Mouse (Mus musculus): ENCODE results near the gene Cers6.

Cers6 gene

GRCm38 (mm10) chr2:68860904-68861685 is at the start of gene Cers6:
Gene Cers6, plus strand, starts transcription at chr2:68861441.
- ATAC-seq (ENCODE audit: low TSS enrichment) = peak; percentile 95

DNA sequence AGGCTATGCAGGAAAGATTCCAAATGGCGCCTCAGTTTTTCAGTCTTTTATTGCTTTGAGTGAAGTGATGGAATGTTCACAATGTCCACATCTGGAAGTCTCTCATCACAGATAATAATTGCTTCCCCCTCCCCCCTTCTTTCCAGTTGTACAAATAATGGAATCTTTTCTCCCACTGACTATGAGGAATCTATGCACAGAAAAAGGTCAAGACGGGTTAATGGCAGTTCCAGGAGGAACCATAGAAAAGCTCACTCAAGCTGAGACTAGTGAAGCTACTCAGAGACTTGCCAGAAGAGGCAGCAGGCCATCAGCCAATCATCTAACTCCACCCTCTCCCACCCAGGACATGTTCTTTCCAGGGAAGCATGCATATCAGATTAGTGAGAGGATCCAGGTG is 46.8 kb upstream of the Cers6 start:
- no peak for ATAC-seq (ENCODE audit: low TSS enrichment)

GRCm38 (mm10) chr2:68819040-68819439 is 42.2 kb upstream of the Cers6 start:
- no peak for ATAC-seq (ENCODE audit: low TSS enrichment)

- ATAC-seq (ENCODE audit: low TSS enrichment) = peak; percentile 59; the same call in 1 of the 2 replicates
Observed at GRCm38 (mm10) chr2:68822152-68822887, 38.9 kb upstream of the Cers6 start.

GRCm38 (mm10) chr2:68825326-68826020 is 35.8 kb upstream of the Cers6 start:
- ATAC-seq (ENCODE audit: low TSS enrichment) = no peak

- ATAC-seq (ENCODE audit: low TSS enrichment) = no peak
Observed at GRCm38 (mm10) chr2:68843330-68843729, 17.9 kb upstream of the Cers6 start.

GRCm38 (mm10) chr2:68844530-68844929 is 16.7 kb upstream of the Cers6 start:
- no peak for ATAC-seq (ENCODE audit: low TSS enrichment)

- no peak for ATAC-seq (ENCODE audit: low TSS enrichment)
Observed at GRCm38 (mm10) chr2:68845002-68845740, 16.1 kb upstream of the Cers6 start.

DNA sequence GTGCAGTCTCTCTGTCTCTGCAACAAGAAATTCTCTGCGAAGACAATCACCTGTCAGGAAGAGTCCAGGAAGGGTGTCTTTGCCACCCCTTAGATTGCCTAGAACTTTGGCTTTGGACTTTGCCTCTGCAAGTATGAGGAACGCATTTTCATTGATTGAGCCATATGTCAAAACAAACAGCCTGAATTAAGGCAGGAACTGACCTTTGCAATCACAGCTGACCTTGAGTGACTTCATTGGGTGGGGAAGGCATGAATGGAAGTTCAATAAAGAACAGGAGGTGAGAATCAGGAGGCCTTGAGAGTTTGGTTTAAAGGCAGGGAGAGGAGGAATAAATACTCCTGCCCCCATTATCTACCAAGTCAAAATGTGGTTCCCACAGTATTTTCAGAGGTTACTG is 850 bp upstream of the Cers6 start:
- no peak for ATAC-seq (ENCODE audit: low TSS enrichment)

DNA sequence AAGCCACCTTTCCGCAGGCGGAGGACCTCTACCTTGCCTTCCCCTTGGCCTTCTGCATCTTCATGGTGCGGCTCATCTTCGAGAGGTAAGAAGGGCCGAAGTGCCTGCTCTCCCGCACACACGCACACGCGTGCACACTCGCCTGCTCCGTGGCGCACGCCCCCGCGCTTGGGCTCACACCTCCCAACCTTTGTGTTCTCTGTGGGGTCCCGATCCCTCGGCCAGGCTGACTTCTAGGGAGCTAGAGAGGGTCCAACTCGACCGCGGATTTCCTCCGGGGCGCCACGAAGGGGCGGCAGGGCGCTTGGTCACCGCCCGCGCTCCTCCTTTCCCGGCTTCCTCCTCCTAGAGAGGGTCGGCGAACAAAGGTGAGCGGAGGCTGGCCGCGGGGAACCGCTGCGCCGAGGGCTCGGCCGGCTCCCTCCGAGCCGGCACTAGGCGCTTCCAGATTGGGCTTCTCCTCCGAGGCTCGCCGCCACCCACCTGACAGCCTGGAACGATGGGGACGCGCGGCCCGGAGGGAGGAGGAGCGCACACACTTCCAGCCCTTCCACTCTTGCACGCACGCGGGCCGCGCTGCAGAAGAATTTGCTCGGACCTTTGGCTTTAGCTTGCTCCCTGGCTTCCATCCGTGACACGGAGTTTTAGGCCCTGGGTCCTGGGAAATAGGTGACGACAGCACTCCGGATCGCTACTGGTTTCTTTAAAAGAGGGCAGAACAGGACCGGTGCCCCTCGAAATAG is 651 bp downstream of the Cers6 start:
- peak; percentile 69 for ATAC-seq (ENCODE audit: low TSS enrichment)

DNA sequence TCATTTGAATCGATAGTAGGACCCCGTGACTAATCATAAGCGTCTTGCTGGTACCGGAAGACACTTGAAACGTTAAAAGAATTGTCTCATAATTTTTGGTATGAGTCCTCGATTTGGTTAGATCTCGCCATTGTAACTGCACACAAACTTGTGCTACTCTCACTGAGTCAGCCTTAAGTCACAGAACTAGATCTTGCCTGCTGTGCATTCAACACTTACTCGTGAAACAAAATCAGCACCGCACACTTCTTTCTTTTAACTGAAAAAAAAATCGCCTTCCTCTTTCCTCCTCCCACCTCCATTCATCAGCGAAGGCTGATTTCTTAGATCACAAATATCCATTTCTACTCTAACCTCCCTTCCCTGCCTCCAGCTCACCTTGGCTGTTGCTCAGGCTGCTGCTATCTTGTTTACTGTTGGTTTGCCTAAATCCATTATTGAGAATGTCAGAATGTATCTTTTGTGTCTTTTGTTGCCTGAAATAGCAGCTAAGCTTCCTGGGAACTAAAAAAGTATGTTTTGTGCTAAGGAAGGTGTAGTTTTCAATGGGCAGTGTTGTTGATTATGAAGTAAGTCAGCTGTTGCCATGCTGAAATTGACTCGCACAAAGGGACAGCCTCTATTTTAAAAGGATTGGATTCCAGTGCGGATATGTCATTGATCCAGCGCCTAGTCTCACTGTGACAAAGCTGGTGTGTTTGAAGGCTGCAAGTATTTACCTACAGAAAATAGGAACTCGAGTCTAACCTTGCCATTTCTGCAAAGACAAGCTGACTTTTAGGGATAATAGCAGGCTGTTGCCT is 1.4 kb downstream of the Cers6 start:
- 0 out of 2 replicates have a peak, but pooled peaks have one; percentile 32 for ATAC-seq (ENCODE audit: low TSS enrichment)

DNA sequence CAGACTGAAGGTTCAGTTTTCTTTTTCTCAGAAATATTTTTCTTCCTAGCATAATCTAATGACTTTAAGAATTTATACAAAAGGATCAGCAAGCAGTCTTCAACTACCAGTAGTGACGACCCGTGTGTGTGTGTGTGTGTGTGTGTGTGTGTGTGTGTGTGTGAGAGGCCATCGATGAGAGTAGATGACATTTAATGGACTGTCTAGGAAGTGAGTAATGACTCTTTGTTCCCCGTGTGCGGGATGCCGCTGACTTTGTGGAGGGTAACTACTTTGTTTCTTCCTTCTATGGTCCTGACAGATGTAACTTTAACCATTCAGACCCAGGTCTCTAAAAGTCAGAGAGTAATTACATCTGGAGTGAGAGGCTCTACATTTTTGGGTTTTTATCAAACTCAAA is 2.3 kb downstream of the Cers6 start:
- no peak for ATAC-seq (ENCODE audit: low TSS enrichment)

GRCm38 (mm10) chr2:68864366-68864765 is 3.1 kb downstream of the Cers6 start:
- ATAC-seq (ENCODE audit: low TSS enrichment) = no peak

DNA sequence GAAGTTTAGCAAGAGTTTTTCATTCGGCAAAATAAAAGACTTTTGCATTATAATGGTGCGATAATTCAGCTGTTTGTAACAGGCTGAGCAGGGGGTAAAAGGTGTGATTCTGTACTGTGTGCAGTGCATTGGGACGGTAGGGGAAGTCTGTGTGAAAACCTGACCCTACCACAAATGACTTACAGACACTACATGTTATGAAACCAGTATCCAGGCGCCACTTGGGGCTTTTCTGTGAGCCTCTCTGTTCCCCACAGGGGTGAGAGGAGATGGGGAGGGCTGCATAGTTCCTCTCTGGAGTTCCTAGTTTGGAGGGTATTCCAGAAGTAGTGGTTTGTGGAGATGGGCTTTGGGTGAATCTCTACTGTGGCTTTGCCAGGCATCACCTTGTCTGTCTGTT is 5.9 kb downstream of the Cers6 start:
- ATAC-seq (ENCODE audit: low TSS enrichment) = no peak

GRCm38 (mm10) chr2:68870999-68871780 is 9.9 kb downstream of the Cers6 start:
- ATAC-seq (ENCODE audit: low TSS enrichment) = no peak

GRCm38 (mm10) chr2:68873086-68873485 is 11.8 kb downstream of the Cers6 start:
- ATAC-seq (ENCODE audit: low TSS enrichment) = no peak

GRCm38 (mm10) chr2:68873653-68874441 is 12.6 kb downstream of the Cers6 start:
- ATAC-seq (ENCODE audit: low TSS enrichment) = peak; percentile 21; the same call in 1 of the 2 replicates

DNA sequence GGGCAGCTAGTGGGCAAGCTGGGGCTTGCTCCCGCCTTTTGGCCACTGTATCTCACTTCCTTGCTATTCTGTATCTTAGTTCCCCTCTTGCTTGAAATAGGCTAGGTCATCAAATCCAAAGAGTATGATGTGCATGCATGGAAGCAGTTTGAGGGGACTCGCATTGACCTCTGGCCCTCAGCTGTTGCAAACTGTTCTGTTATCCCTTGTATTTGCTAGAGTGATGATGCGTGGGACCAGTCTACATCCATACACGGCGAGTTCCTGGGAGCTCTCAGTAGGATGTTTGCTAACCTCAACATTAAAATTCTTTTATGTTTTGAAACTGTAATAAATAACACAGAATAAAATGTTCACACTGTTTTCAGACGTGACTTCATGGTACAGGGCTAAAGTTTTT is 13.3 kb downstream of the Cers6 start:
- no peak for ATAC-seq (ENCODE audit: low TSS enrichment)

Data from frontal cortex, adult (tissue).